Mouse (Mus musculus): ENCODE measurements at regions not wholly inside any gene's neighbourhood (a gene's known extent, or its start where the extent isn't known, plus 50 kb on each side); places are given as distances from the start of the nearest gene placed in this dataset.
A peak's percentile ranks its signal among the peaks of the same experiment; 100 is the strongest.

DNA sequence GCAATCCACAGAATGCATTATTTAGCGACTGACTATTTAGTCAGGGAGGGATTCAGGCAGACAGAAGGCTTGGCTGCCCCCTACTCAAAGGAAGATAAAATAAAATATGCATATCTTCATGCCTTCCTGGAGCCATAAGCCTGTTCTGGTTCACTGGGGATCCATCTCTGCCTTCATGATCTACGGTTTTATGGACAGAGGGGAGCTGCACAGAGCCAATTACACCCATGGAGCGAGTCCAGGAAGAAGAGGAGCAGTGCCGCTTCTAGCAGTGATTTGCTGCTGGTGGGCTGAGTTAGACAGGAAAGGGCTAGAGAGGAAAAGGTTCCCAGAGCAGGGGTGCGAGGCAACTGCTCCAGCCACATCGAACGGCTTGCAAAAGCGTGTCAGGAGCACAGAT lies 248.2 kb upstream of the Camk1g start:
- DNase-seq, result peak; percentile 11

DNA sequence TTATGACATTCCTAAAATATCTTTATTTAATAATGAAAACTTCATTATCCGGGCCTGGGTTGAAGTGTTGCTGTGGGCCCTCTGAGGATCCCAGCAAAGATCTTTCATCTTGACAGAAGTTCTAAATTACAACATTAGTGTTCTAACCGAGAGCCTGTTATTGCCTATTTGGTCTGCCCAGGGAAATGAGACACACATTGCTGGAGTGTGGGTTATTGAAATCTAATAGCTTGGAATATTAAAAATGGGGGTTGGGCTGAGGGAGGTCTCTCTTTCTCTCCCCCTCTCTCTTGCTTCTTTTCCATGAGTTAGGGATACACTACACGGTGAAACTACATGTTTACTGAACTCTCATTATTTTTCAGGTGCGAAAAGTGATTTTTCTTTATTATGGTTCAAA lies 240.4 kb upstream of the Camk1g start:
- no peak for DNase-seq

- no peak for DNase-seq
These were observed 229.8 kb upstream of the Camk1g start for GRCm38 (mm10) chr1:193599895-193600294.

DNA sequence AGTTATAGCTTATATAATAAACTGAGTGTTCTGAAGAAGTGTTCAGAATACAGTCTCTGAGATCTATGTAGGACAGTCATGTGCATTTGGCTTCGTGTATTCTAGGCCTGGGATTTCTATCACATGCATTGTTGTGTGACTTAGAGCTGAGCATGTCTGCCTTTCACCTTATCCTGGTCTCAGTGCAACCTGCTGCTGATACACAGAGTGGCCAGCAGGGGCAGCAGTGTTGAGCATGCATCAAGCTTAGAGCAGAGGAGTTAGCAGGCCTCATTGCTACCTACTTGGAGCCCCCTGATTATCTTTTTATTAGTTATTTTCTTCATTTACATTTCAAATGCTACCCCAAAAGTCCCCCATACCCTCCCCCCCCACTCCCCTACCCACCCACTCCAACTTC lies 229.1 kb upstream of the Camk1g start:
- peak; percentile 31 for DNase-seq

- no peak for DNase-seq
These were observed 220.3 kb upstream of the Camk1g start for GRCm38 (mm10) chr1:193590301-193590829.

GRCm38 (mm10) chr1:193588477-193589464 lies 218.7 kb upstream of the Camk1g start:
- peak; percentile 72 for DNase-seq

DNA sequence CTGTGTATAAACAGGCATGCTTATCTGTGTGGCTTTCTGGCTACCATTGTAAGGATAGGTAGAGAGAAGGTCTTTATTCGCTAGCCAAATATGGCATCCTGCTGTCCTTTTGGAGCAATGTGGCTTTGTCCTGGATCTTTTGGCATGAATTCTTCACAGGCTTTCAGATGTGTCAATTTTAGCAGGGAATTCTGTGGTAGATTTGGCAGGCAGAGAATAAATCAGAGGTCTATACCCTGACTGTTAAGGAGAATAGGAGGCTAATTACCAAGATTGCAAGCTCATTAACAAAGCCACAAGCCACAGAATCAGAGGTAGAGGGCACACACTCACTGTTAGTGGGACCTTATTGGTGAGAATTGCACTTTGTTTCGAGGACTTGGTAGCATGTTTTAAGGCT lies 217.2 kb upstream of the Camk1g start:
- no peak for DNase-seq

- DNase-seq, result no peak
These were observed 216.8 kb upstream of the Camk1g start for GRCm38 (mm10) chr1:193586896-193587295.

GRCm38 (mm10) chr1:193583791-193584190 lies 213.7 kb upstream of the Camk1g start:
- no peak for DNase-seq

DNA sequence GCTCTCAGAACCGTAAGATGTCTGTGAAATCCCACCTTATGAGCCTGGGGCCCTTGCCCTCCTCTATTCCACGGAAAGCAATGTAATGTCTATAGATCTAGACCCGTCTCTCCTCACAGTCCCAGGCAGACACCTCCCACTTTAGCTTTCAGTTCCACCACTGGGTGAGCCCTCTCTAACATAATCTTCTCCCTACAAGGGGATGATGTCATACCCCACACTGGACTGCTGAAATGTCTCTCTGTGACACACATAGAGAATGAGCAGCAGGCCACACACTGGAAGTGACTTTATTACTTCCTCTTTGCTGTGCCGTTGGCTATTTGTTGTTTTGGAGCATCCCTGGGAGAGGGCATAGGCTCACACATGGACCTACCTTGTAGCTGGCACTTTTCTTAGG lies 210.3 kb upstream of the Camk1g start:
- DNase-seq, result no peak

DNA sequence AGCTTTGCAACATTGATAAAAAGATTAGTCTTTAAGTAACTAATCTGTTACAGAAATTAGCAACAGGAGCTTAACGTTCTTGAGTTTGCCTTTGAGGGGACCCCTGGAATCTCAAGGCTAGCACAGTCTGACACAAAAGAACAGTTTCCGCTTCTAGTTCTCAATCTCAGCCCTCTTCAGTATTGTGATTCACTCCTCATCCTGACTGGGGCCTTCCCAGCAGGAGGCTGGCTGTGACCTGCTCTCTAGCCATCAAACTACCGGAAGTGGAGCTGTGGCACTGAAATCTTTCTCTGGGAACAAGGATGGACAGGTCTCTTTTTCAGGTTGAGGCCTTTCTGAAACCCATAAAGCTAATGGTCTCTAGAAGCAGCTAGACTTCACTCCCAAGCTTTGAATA lies 209.6 kb upstream of the Camk1g start:
- DNase-seq, result no peak

DNA sequence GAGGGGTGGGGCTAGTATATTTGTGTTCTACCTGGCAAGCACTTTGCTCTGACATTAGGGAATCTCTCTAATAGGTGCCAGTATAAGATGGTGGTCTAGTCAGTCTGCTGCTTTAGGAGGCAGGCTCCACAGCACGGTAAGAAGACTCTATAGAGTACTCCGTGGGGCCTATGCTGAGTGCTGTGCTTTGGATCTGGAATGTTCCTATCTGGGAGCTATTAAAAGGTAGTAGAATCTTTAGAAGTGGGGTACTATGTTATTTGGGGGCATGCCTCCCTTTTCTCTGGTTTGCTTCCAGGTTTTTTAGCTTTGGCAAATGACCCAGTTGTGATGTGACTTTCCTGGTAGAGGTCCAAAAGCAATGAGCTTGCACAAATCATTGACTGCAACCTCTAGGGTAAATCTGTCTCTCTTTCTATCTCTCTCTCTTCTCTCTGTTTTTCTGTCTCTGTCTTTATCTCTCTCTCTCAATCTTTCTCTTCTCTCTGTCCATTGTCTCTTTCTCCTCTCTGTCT lies 208.6 kb upstream of the Camk1g start:
- DNase-seq, result no peak

DNA sequence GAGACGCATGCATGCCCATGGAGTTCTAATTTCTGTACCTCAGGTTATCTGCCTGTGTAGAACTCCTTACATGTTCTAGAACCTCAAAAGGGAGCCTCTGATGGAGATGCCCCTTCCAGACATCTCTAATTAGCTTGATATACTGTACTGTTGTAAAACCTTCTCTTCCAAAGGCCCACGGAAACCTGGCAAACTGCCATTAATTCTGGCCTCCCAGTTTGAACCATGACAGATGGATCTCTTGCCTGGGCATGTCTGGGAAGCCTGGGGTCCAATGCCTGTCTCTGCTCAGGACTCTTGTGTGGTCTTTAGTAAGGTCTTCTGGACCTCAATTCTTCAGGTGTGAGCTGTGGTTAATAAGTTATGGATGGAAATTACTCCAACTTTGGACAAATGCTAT lies 207.7 kb upstream of the Camk1g start:
- DNase-seq, result no peak

GRCm38 (mm10) chr1:193575986-193576713 lies 206.1 kb upstream of the Camk1g start:
- peak; percentile 65 for DNase-seq

- DNase-seq, result no peak
These were observed 202.7 kb upstream of the Camk1g start for GRCm38 (mm10) chr1:193572827-193573226.

GRCm38 (mm10) chr1:193572411-193572810 lies 202.3 kb upstream of the Camk1g start:
- DNase-seq, result no peak

- DNase-seq, result no peak
These were observed 201.0 kb upstream of the Camk1g start for GRCm38 (mm10) chr1:193571088-193571487.

DNA sequence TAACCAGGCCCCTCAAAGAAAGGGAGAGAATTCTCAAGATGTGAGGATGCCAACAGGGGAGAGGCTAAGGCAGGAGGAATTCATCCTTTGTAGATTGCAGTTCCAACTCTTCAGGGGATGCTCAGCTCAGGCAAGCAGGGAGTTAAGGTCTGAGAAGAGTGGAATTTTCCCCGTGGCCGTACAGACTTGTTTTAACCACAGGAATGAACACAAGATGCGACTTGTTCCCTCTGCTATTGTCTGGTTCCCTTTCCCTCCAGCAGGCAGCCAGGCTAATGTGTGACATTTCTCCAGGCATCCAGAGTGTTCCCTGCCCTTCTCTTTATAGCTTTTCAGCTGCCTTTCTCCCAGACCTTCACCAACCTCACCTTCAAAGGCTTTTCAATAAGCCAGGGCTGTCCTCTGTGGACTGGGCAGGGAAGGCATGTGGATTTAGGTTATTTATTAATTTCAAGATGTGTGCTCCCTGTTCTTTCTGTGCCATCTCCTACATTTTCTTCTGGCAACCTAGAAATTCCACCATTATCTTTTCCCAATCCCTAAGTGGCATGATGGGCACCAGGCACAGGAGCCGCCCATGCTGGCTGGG lies 198.6 kb upstream of the Camk1g start:
- no peak for DNase-seq

DNA sequence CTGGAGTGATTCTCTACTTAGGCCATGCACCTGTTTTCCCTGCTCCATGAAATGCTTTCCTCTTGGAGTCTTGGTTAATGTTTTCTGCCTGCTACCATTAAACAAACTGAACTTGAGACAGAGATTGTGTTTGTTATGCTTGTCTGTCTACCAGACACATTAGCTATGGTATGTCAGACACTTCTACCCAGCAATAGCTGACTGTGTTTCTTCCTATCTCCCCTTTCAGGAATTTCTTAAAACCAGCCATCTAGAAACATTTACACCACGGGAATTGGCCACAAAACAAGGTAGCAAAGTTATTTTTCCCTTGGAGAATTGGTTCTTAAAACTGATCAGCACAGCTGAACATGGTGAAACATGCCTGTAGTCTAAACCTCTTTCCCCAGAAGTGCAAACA lies 197.1 kb upstream of the Camk1g start:
- DNase-seq, result no peak

DNA sequence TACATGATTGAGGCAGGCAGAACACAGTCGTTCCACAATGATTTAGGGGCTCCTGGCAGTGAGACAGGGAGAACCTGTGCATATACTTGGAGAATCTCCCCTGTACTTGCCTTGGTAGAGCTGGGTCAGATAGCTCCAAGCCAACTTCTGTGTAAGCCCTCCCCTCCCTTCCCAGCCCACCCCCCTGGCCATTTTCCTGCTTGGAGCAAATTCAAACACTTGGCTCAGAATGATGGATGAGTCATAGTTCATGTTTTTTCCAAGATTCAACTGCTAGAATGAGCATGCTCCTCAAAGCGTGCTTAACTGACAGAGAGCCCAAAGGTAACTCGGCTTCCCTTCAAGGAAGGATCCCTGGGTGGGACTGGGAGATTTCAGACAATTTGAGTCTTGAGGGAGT lies 194.1 kb upstream of the Camk1g start:
- DNase-seq, result no peak

GRCm38 (mm10) chr1:193562242-193562641 lies 192.1 kb upstream of the Camk1g start:
- no peak for DNase-seq

GRCm38 (mm10) chr1:193558122-193558521 lies 188.0 kb upstream of the Camk1g start:
- no peak for DNase-seq

- no peak for DNase-seq
These were observed 184.6 kb upstream of the Camk1g start for GRCm38 (mm10) chr1:193554731-193555130.

Data from thymus, postnatal 25 days (tissue).